ENCODE assay signal across 10 mouse cellular contexts in the genomic region with DNA sequence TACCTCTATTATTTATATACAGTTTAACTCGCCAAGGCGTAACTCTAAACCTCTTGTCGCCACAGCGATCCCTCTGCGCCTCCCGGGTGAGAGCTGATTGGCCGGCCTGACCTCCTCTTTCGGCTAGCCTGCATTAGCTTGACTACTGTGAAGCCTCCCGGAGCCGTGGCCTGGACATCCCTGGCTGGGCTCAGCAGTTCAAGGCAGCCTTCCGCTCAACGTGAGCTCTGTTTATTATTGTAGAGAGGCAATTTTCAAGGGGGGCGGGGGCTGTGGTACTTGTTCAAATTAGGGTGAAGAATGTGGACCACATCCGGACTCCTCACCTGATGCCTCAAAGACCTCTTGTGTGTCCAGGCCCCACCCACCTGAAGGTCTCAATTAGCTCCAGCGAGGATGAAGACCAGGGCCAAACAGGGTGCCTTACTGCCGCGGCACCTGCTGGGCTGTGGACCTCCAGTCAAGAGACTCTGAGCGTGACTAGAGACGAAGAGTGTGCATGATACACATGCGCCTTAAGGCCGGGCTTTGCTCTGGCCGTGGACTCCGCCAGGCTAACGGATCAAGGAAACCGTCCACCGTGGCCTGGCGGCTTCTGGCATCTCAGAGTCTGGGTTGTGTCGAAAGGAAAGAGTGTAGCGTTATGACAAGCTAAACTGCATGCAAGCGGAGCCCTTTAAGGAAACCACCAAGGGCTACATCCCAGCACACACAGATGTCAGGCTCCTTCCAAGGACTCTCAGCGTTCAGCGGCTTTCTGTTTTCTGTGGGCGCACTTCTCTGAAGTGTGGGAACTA.
DNase-seq lines count a peak whose midpoint lies in the region; ATAC-seq and TF ChIP-seq lines count a peak whose summit lies in the region.
"Had no signal": no experiment of that assay in that cellular context is flagged by ENCODE, and none has a peak within 500 bp of the region (broad histone marks: within the 10 kb centered on the region; RNA-seq: fewer than 3 reads in every experiment).

No protein-coding gene starts in this region.

- 30% methylated on average over 33 of the region's 33 CpGs for WGBS in kidney, postnatal 0 days
- WGBS in neural tube, embryonic 11.5 days: 44% methylated on average over 33 of the region's 33 CpGs

- H3K27me3 ChIP-seq in kidney, postnatal 0 days (ENCODE audit: insufficient read depth, low read length): no peaks in the 10 kb centered on the region
- no peaks in the 10 kb centered on the region for H3K27me3 ChIP-seq in neural tube, embryonic 11.5 days (ENCODE audit: control insufficient read depth, insufficient read depth, low read length)

- H3K9me3 ChIP-seq in kidney, postnatal 0 days (replicated peaks; ENCODE audit: low read length): no peaks in the 10 kb centered on the region
- H3K9me3 ChIP-seq in neural tube, embryonic 11.5 days (ENCODE audit: control insufficient read depth, low read length): no peaks in the 10 kb centered on the region
- H3K9me3 ChIP-seq: liver, embryonic 13.5 days had no signal

- 0 out of 2 replicates have a peak overlapping the region, but pooled peaks have one; percentile 10 for H3K4me2 ChIP-seq in kidney, postnatal 0 days (ENCODE audit: low read length)
- H3K4me2 ChIP-seq in neural tube, embryonic 11.5 days (ENCODE audit: low read depth): no peak overlapping the region
- H3K4me2 ChIP-seq: liver, embryonic 13.5 days had no signal

- DNase-seq in kidney, postnatal 0 days (ENCODE audit: low spot score): peak; percentile 70
- no peak for DNase-seq in kidney, adult 8-10 months
- DNase-seq in brain, embryonic 14.5 days (ENCODE audit: low read depth): peak; percentile 46
- DNase-seq in forelimb bud, embryonic 11.5 days (ENCODE audit: low read depth, low spot score): peak; percentile 61
- DNase-seq in neural tube, embryonic 11.5 days (ENCODE audit: low spot score): peak; percentile 57
- DNase-seq in thymus, postnatal 0 days (ENCODE audit: low spot score): no peak
- no peak for DNase-seq in cerebellum, adult 9-10 months
- DNase-seq: kidney, postnatal 14 days; liver, embryonic 13.5 days had no signal

- ATAC-seq in kidney, postnatal 0 days (replicated peaks; ENCODE audit: low FRiP score, low read depth): peak; percentile 2; the same call in 1 of the 2 replicates
- no peak for ATAC-seq in neural tube, embryonic 11.5 days (ENCODE audit: insufficient read depth, low FRiP score, low TSS enrichment)
- ATAC-seq in megakaryocyte progenitor cell, adult 5-6 weeks (replicated peaks; ENCODE audit: poor library complexity): no peak

- TF ChIP-seq CTCF in kidney, postnatal 0 days (IDR thresholded peaks at IDR 0.05; ENCODE audit: low read depth): no peak
- no peak for TF ChIP-seq CTCF in brain, embryonic 14.5 days (IDR thresholded peaks at IDR 0.05; ENCODE audit: borderline replicate concordance, extremely low read depth, insufficient read depth, insufficient read length)

- H3K27ac ChIP-seq in kidney, postnatal 0 days: peak overlapping the region; percentile 31; the same call in 1 of the 2 replicates
- H3K27ac ChIP-seq in neural tube, embryonic 11.5 days (ENCODE audit: low read depth, low read length): no peak overlapping the region
- H3K27ac ChIP-seq: liver, embryonic 13.5 days had no signal

- no peak for TF ChIP-seq POLR2A in brain, embryonic 14.5 days (IDR thresholded peaks at IDR 0.05; ENCODE audit: borderline replicate concordance, extremely low read depth, insufficient read depth, insufficient read length, poor library complexity, severe bottlenecking)

- no peaks in the 10 kb centered on the region for H3K36me3 ChIP-seq in kidney, postnatal 0 days (ENCODE audit: insufficient read depth, low read length)
- no peaks in the 10 kb centered on the region; the same call in 1 of the 2 replicates for H3K36me3 ChIP-seq in neural tube, embryonic 11.5 days (ENCODE audit: control insufficient read depth, insufficient read depth, low read length)
- H3K36me3 ChIP-seq: liver, embryonic 13.5 days had no signal

- no peak overlapping the region for H3K9ac ChIP-seq in kidney, postnatal 0 days (ENCODE audit: low read depth, low read length)
- H3K9ac ChIP-seq in neural tube, embryonic 11.5 days (ENCODE audit: low read length): no peak overlapping the region
- H3K9ac ChIP-seq: liver, embryonic 13.5 days had no signal

- no peak overlapping the region for H3K4me3 ChIP-seq in kidney, postnatal 0 days (replicated peaks; ENCODE audit: low read depth, low read length)
- no peak overlapping the region for H3K4me3 ChIP-seq in neural tube, embryonic 11.5 days (ENCODE audit: low read depth, low read length)
- H3K4me3 ChIP-seq: liver, embryonic 13.5 days had no signal

- peaks cover 15% of the 10 kb centered on the region; the same call in 1 of the 2 replicates for H3K4me1 ChIP-seq in kidney, postnatal 0 days (replicated peaks; ENCODE audit: insufficient read depth, low read length)
- H3K4me1 ChIP-seq in neural tube, embryonic 11.5 days (ENCODE audit: control insufficient read depth, insufficient read depth, low read length): no peaks in the 10 kb centered on the region; the same call in 1 of the 2 replicates
- H3K4me1 ChIP-seq: liver, embryonic 13.5 days had no signal

Comparison
In these comparisons a context has a peak if more than half of its experiments do, and no peak if none do; other contexts are left out.
1. DNase-seq: peak in kidney, postnatal 0 days (single experiment), brain, embryonic 14.5 days (single experiment), forelimb bud, embryonic 11.5 days (single experiment) and neural tube, embryonic 11.5 days (single experiment); none in kidney, adult 8-10 months (0 of 2), thymus, postnatal 0 days (single experiment) and cerebellum, adult 9-10 months (single experiment).